Mouse (Mus musculus) hindbrain, embryonic 14.5 days (tissue): Measurements from ENCODE around the gene Gm10112. TPM values are rescaled to one million over a fixed set of nuclear protein-coding genes. Genes with fewer than 3 reads are reported as not detected.

ENCODE experiments used
- ATAC-seq: fragments of 200-750 bp; cut with Nextera tagmentation; 2 replicates; pipeline ENCODE4 v1.8.0; 2017; ENCODE audit warnings: moderate number of reproducible peaks, mild to moderate bottlenecking, moderate TSS enrichment, moderate library complexity; ENCODE audit not compliant: low FRiP score
- DNase-seq: peaks from one replicate; pipeline ENCODE4 v3.0.0-alpha.2; 2015; ENCODE audit warnings: low spot score
- H3K27ac ChIP-seq: fragments of 300-500 bp; sonication (generic); 2 replicates; pipeline ENCODE4 v1.5.1; 2014; ENCODE audit warnings: mild to moderate bottlenecking, moderate library complexity
- H3K27me3 ChIP-seq: fragments of 300-500 bp; sonication (generic); 2 replicates; pipeline ENCODE4 v1.6.1; 2014; ENCODE audit warnings: mild to moderate bottlenecking, low read length, mixed read lengths; ENCODE audit not compliant: control insufficient read depth, insufficient read depth
- H3K36me3 ChIP-seq: fragments of 300-500 bp; sonication (generic); replicated peaks from 2 replicates; pipeline ENCODE4 v1.6.1; 2014; ENCODE audit not compliant: control insufficient read depth, insufficient read depth
- H3K4me1 ChIP-seq: fragments of 300-500 bp; sonication (generic); replicated peaks from 2 replicates; pipeline ENCODE4 v1.6.1; 2014; ENCODE audit warnings: antibody characterized with exemption, low read length, mixed read lengths; ENCODE audit not compliant: control insufficient read depth, insufficient read depth
- H3K4me2 ChIP-seq: fragments of 300-500 bp; sonication (generic); replicated peaks from 2 replicates; pipeline ENCODE4 v1.6.1; 2014; ENCODE audit warnings: mild to moderate bottlenecking, moderate library complexity
- H3K4me3 ChIP-seq: fragments of 300-500 bp; sonication (generic); replicated peaks from 2 replicates; pipeline ENCODE4 v1.5.1; 2014; ENCODE audit warnings: mild to moderate bottlenecking, low read length
- H3K9ac ChIP-seq: fragments of 300-500 bp; sonication (generic); 2 replicates; pipeline ENCODE4 v1.6.1; 2014
- H3K9me3 ChIP-seq: fragments of 300-500 bp; sonication (generic); 2 replicates; pipeline ENCODE4 v1.6.1; 2016; ENCODE audit warnings: low read length; ENCODE audit not compliant: control insufficient read depth
- WGBS: fragments of 180-500 bp; shearing (Covaris S2); extraction: QIAGEN DNeasy Blood & Tissue Kit; methylation state at CpG from one replicate; pipeline ENCODE4 v1.1.7; 2014; 5-methylcytosine and 5-hydroxymethylcytosine counted together
- polyA plus RNA-seq: library from polyadenylated mRNA; unstranded; fragments of >200 nt; fragmentation: Nextera tagmentation; extraction: Ambion mirVana; gene quantifications from 2 replicates; pipeline ENCODE4 v1.2.1, GENCODE M21; 2014

Gm10112 gene
- not detected in 2 replicates for polyA plus RNA-seq

DNA sequence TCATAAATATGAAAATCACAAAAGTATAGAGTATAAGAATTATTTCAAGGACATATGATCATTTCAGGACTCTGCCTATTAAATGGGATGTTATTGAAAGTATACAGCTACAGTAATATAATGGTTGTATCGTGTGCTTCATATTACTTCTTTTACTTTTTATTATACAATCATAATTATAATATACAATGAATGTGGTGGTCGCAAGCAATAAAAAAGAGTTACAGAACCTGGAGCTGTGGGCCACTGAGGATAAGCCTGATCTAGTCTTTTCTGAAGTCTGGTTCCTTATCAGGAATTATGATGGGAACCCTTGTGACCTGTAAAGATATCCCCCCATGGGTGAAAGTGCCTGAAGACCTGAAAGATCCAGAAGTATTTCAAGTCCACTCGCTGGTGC, at the start of gene Gm10112:
Gm10112 (plus strand) TSS at position 301 of the 400 bp plus-strand sequence.
- no peak within 1 kb of the TSS for H3K4me3 ChIP-seq
- no peak for DNase-seq
- no peak for ATAC-seq
- H3K4me2 ChIP-seq: no peak within 1 kb of the TSS
- H3K27ac ChIP-seq: no peak within 1 kb of the TSS
- no peaks in the 10 kb centered on the region for H3K4me1 ChIP-seq
- no peaks in the 10 kb centered on the region for H3K9me3 ChIP-seq
- 91% methylated on average over 3 of the region's 3 CpGs for WGBS
- no peaks in the 10 kb centered on the region for H3K36me3 ChIP-seq
- H3K27me3 ChIP-seq: no peaks in the 10 kb centered on the region
- no peak within 1 kb of the TSS for H3K9ac ChIP-seq

- ATAC-seq: no peak
- Histone ChIP-seq H3K9ac (no peak overlapping the region), H3K4me2 (no peak overlapping the region), H3K27me3 (no peaks in the 10 kb centered on the region), H3K36me3 (no peaks in the 10 kb centered on the region), H3K4me3 (no peak overlapping the region), H3K9me3 (no peaks in the 10 kb centered on the region), H3K27ac (no peak overlapping the region), H3K4me1 (no peaks in the 10 kb centered on the region)
- 88% methylated on average over 1 of the region's 1 CpGs for WGBS
- DNase-seq: peak; percentile 25
These were observed 21.4 kb downstream of the Gm10112 start for GRCm38 (mm10) chrX:111189574-111189973.

GRCm38 (mm10) chrX:111196376-111196775, 28.2 kb downstream of the Gm10112 start:
- Histone ChIP-seq H3K27ac (no peak overlapping the region), H3K36me3 (no peaks in the 10 kb centered on the region), H3K9ac (no peak overlapping the region), H3K4me3 (no peak overlapping the region), H3K4me1 (no peaks in the 10 kb centered on the region), H3K9me3 (no peaks in the 10 kb centered on the region), H3K4me2 (no peak overlapping the region), H3K27me3 (no peaks in the 10 kb centered on the region)
- peak; percentile 73 for DNase-seq
- ATAC-seq: no peak
- 5% methylated on average over 2 of the region's 2 CpGs for WGBS

GRCm38 (mm10) chrX:111210225-111210624, 42.1 kb downstream of the Gm10112 start:
- no peaks in the 10 kb centered on the region for H3K27me3 ChIP-seq
- no peaks in the 10 kb centered on the region for H3K4me1 ChIP-seq
- no peaks in the 10 kb centered on the region for H3K9me3 ChIP-seq
- H3K9ac ChIP-seq: no peak overlapping the region
- H3K4me2 ChIP-seq: no peak overlapping the region
- H3K4me3 ChIP-seq: no peak overlapping the region
- H3K27ac ChIP-seq: no peak overlapping the region
- DNase-seq: peak; percentile 73
- no peaks in the 10 kb centered on the region for H3K36me3 ChIP-seq
- 14% methylated on average over 5 of the region's 5 CpGs for WGBS
- ATAC-seq: no peak

Other genes starting within 250 kb of the Gm10112 start
- gene Cylc1, start 57.9 kb upstream of the Gm10112 start, polyA plus RNA-seq: not detected in 2 replicates